Mouse (Mus musculus): ENCODE results near the gene Csdc2. TPM values are rescaled to one million over a fixed set of nuclear protein-coding genes. Genes with fewer than 3 reads are reported as not detected.
"Not testable (repeated sequence)": the region's sequence is repeated elsewhere in the genome, so short reads cannot be mapped to it uniquely, and the experiment has no call there.

Gene Csdc2
- polyA plus RNA-seq, 1 experiment = 38.3 TPM

DNA sequence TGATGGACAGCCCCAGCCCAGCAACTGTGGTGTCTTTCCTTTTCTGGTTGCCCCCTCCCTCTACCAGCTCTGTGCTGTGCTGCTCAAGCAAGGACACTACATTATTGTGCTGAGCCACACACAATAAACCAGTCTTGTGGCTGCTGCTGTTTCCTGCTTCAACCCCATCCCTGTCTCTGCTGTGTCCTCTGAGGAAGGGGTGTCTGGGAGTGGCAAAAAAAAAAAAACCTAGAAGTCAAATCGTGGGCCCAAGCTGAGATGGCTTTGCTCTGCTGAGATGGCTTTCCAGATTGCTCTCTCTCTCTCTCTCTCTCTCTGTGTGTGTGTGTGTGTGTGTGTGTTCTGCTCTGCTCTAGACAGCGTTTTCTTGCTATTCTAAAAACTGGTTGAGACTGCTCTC lies 31.9 kb downstream of the Csdc2 start:
- H3K79me2 ChIP-seq (ENCODE audit: control insufficient read depth, insufficient read depth) = no peaks in the 10 kb centered on the region
- no peaks in the 10 kb centered on the region for H3K36me3 ChIP-seq (ENCODE audit: control insufficient read depth, insufficient read depth)
- H3K4me3 ChIP-seq = no peak overlapping the region
- no peak for TF ChIP-seq E2F4 (IDR thresholded peaks at IDR 0.05; ENCODE audit: insufficient read depth)
- TF ChIP-seq TCF12 (IDR thresholded peaks at IDR 0.05; ENCODE audit: insufficient read depth, poor library complexity, severe bottlenecking) = no peak
- TF ChIP-seq TCF3 (IDR thresholded peaks at IDR 0.05; ENCODE audit: insufficient read length, low read depth) = no peak
- no peak for TF ChIP-seq MAX (IDR thresholded peaks at IDR 0.05; ENCODE audit: low read depth)
- no peak for TF ChIP-seq POLR2A (IDR thresholded peaks at IDR 0.05; ENCODE audit: insufficient read length, low read depth)
- TF ChIP-seq CEBPB (IDR thresholded peaks at IDR 0.05; ENCODE audit: insufficient read depth, poor library complexity, severe bottlenecking) = no peak
- no peak for TF ChIP-seq REST (IDR thresholded peaks at IDR 0.05; ENCODE audit: insufficient read depth, insufficient read length)
- no peak overlapping the region for H3K4me2 ChIP-seq (ENCODE audit: low read depth)
- H3ac ChIP-seq (ENCODE audit: control insufficient read depth, insufficient read length) = no peak overlapping the region
- no peaks in the 10 kb centered on the region for H3K27me3 ChIP-seq (ENCODE audit: control insufficient read depth, insufficient read depth, insufficient read length)

DNA sequence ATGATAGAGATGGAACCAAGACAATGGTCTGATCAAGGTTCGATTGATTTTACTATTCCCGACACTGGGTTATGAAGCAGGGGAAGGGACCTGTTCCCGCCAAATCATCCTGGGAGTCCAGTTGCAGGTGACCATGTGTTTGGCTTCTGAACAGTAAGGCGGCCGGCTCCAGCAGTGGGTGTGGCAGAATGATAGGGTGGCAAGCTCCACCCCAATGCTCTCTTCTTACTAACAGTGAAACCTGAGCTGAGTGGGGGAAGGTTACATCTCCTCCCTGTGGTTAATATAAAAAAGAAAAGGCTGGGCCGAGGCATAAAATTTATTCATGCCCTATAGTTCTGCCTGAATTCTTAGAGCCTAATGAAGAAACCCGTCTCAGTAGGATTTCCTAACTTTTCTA lies 32.6 kb downstream of the Csdc2 start:
- TF ChIP-seq MYOD1 (IDR thresholded peaks at IDR 0.05; ENCODE audit: control insufficient read depth in 1 of 3, insufficient read length in 2 of 3, low read depth in 2 of 3) (peak in 2 of 3 experiments; percentile 20 to 74), TCF12 (IDR thresholded peaks at IDR 0.05; ENCODE audit: insufficient read depth, poor library complexity, severe bottlenecking) (no peak), MYOG (IDR thresholded peaks at IDR 0.05; ENCODE audit: control insufficient read depth in 1 of 3, insufficient read depth in 1 of 3, insufficient read length in 2 of 3, low read depth in 2 of 3) (peak in 1 of 3 experiments; percentile 61)
- Histone ChIP-seq H3K79me2 (ENCODE audit: control insufficient read depth, insufficient read depth) (no peaks in the 10 kb centered on the region), H3ac (ENCODE audit: control insufficient read depth, insufficient read length) (no peak overlapping the region), H3K4me2 (ENCODE audit: low read depth) (peak overlapping the region; percentile 49), H3K4me3 (no peak overlapping the region), H3K36me3 (ENCODE audit: control insufficient read depth, insufficient read depth) (no peaks in the 10 kb centered on the region), H3K27me3 (ENCODE audit: control insufficient read depth, insufficient read depth, insufficient read length) (no peaks in the 10 kb centered on the region)

DNA sequence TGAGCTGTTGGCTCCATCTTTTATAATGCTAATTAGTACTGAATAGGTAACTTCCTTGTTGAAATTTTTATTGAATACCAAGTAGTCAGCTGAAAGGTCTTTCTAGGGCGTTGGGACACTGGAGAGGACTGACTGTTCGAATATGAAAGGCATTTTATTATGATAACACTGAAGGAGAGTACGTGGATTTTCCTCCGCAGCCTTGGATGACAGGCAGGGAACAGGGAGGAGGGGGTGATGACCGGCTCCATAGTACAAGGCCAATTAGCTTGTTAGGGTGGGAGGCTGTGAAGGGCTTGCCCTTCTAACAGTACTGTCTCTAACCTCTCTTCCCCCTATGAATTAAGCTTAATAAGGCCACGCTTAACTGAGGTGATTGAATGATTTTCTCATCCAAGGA lies 33.1 kb downstream of the Csdc2 start:
- H3ac ChIP-seq (ENCODE audit: control insufficient read depth, insufficient read length); H3K79me2 ChIP-seq (ENCODE audit: control insufficient read depth, insufficient read depth); H3K4me3 ChIP-seq: not testable (repeated sequence)

GRCm38 (mm10) chr15:81970498-81970897 lies 33.9 kb downstream of the Csdc2 start:
- H3K36me3 ChIP-seq (ENCODE audit: control insufficient read depth, insufficient read depth); H3K4me2 ChIP-seq (ENCODE audit: low read depth); H3K79me2 ChIP-seq (ENCODE audit: control insufficient read depth, insufficient read depth); H3K27me3 ChIP-seq (ENCODE audit: control insufficient read depth, insufficient read depth, insufficient read length); H3K4me3 ChIP-seq; H3ac ChIP-seq (ENCODE audit: control insufficient read depth, insufficient read length): not testable (repeated sequence)

More for the DNA sequence above, 33.1 kb downstream of the Csdc2 start:
- H3K36me3 ChIP-seq (ENCODE audit: control insufficient read depth, insufficient read depth); H3K27me3 ChIP-seq (ENCODE audit: control insufficient read depth, insufficient read depth, insufficient read length): not testable (repeated sequence)
- H3K4me2 ChIP-seq (ENCODE audit: low read depth) = peak overlapping the region; percentile 49

GRCm38 (mm10) chr15:81975156-81975555 lies 38.6 kb downstream of the Csdc2 start:
- H3K27me3 ChIP-seq (ENCODE audit: control insufficient read depth, insufficient read depth, insufficient read length); H3K4me2 ChIP-seq (ENCODE audit: low read depth); H3K79me2 ChIP-seq (ENCODE audit: control insufficient read depth, insufficient read depth); H3K36me3 ChIP-seq (ENCODE audit: control insufficient read depth, insufficient read depth); H3K4me3 ChIP-seq; H3ac ChIP-seq (ENCODE audit: control insufficient read depth, insufficient read length): not testable (repeated sequence)

DNA sequence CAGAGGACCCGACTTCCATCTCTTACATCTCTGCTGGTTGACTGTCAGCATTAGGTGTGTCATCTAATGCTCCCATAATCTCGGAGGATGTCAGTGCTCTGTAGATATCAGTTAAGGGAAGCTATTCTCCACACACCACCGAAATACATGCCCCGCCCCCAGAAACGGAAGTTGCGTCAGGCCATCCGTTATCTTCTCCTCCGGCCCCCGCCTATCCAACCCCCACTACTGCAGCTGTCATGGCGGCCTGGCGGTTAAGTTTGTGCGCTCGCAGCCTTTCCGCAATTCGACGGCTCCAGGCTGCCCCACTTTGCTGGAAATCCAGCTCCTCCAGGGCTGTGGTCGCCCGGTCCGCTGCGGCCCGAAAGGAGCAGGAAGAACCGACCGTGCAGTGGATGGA lies 43.8 kb downstream of the Csdc2 start, which contains the start of gene 1700029P11Rik:
Gene 1700029P11Rik (plus strand): TSS at position 220 of the 400 bp plus-strand sequence.
- Histone ChIP-seq H3K27me3 (ENCODE audit: control insufficient read depth, insufficient read depth, insufficient read length) (no peaks in the 10 kb centered on the region), H3ac (ENCODE audit: control insufficient read depth, insufficient read length) (no peak within 1 kb of the TSS), H3K36me3 (ENCODE audit: control insufficient read depth, insufficient read depth) (no peaks in the 10 kb centered on the region), H3K4me3 (no peak within 1 kb of the TSS), H3K79me2 (ENCODE audit: control insufficient read depth, insufficient read depth) (no peaks in the 10 kb centered on the region), H3K4me2 (ENCODE audit: low read depth) (no peak within 1 kb of the TSS)
- TF ChIP-seq POLR2AphosphoS2 (IDR thresholded peaks at IDR 0.05; ENCODE audit: insufficient read length, low read depth) = no peak
- TF ChIP-seq SRF (IDR thresholded peaks at IDR 0.05; ENCODE audit: control insufficient read depth, insufficient read length, low read depth) = no peak
- TF ChIP-seq MAX (IDR thresholded peaks at IDR 0.05; ENCODE audit: low read depth) = no peak
- no peak for TF ChIP-seq CEBPB (IDR thresholded peaks at IDR 0.05; ENCODE audit: insufficient read depth, poor library complexity, severe bottlenecking)
- no peak for TF ChIP-seq TCF3 (IDR thresholded peaks at IDR 0.05; ENCODE audit: insufficient read length, low read depth)

GRCm38 (mm10) chr15:81982173-81982572 lies 45.6 kb downstream of the Csdc2 start:
- no peaks in the 10 kb centered on the region for H3K79me2 ChIP-seq (ENCODE audit: control insufficient read depth, insufficient read depth)
- no peaks in the 10 kb centered on the region for H3K27me3 ChIP-seq (ENCODE audit: control insufficient read depth, insufficient read depth, insufficient read length)
- no peaks in the 10 kb centered on the region for H3K36me3 ChIP-seq (ENCODE audit: control insufficient read depth, insufficient read depth)
- no peak overlapping the region for H3K4me2 ChIP-seq (ENCODE audit: low read depth)
- TF ChIP-seq E2F4 (IDR thresholded peaks at IDR 0.05; ENCODE audit: insufficient read depth) (no peak), TCF3 (IDR thresholded peaks at IDR 0.05; ENCODE audit: insufficient read length, low read depth) (no peak), REST (IDR thresholded peaks at IDR 0.05; ENCODE audit: insufficient read depth, insufficient read length) (no peak), TCF12 (IDR thresholded peaks at IDR 0.05; ENCODE audit: insufficient read depth, poor library complexity, severe bottlenecking) (no peak), USF1 (IDR thresholded peaks at IDR 0.05; ENCODE audit: low read depth) (no peak), POLR2AphosphoS2 (IDR thresholded peaks at IDR 0.05; ENCODE audit: insufficient read length, low read depth) (no peak), MYOD1 (IDR thresholded peaks at IDR 0.05; ENCODE audit: control insufficient read depth in 1 of 3, insufficient read length in 2 of 3, low read depth in 2 of 3) (no peak), POLR2A (IDR thresholded peaks at IDR 0.05; ENCODE audit: insufficient read length, low read depth) (no peak)
- H3K4me3 ChIP-seq = no peak overlapping the region
- no peak overlapping the region for H3ac ChIP-seq (ENCODE audit: control insufficient read depth, insufficient read length)
